Mouse (Mus musculus) cerebellum, adult 2 months (tissue): ENCODE data around the gene Cisd1.

Source experiments
- CTCF ChIP-seq: fragments of 200-500 bp; IDR thresholded peaks from 2 replicates; pipeline ENCODE4 v1.5.1; 2011; ENCODE audit warnings: low read depth, mild to moderate bottlenecking, control low read depth, low read length, moderate library complexity, borderline replicate concordance; ENCODE audit not compliant: insufficient read depth
- POLR2A ChIP-seq: fragments of 200-500 bp; IDR thresholded peaks from 2 replicates; pipeline ENCODE4 v1.6.1; 2011; ENCODE audit warnings: low read length, control low read depth, borderline replicate concordance; ENCODE audit not compliant: insufficient read depth

DNA sequence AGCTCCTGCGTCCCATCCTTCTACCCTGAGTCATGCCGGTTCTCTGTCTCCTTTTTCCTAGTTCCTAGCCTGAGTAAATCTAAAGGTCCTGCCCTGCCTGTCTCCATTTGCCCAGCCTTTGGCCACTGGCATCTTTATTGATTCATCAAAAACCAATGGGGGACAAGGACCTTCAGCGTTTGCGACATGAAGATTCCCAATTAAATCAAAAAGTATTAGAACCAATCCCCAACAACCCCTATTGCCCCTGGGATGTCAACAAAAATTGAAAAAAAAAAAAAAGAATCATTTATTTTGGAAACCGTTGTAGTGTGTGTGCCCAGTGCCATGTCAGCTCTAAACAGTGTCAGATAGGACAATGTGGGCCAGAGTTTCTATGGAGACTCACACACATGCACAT lies 44.6 kb upstream of the Cisd1 start:
- TF ChIP-seq POLR2A (no peak), CTCF (no peak)
